18 mouse cellular contexts compared by ENCODE assay signal in genomic region chr6:68474872-68475271, GRCm38 (mm10).
"Had no signal": no experiment of that assay in that cellular context is flagged by ENCODE, and none has a peak within 500 bp of the region (broad histone marks: within the 10 kb centered on the region; RNA-seq: fewer than 3 reads in every experiment).

No protein-coding gene starts in this region.

- H3K4me3 ChIP-seq: midbrain, embryonic 13.5 days; midbrain, embryonic 15.5 days; myocyte; neural tube, embryonic 13.5 days; neural tube, embryonic 15.5 days had no signal

- DNase-seq: lung, adult 18-20 months; lung, embryonic 14.5 days; lung, postnatal 10 days; lung, postnatal 4 days; retina, postnatal 1 day; right cerebral cortex, adult 18-20 months; right cerebral cortex, postnatal 25 days; right cerebral cortex, postnatal 4 days; spleen, adult 18-20 months; thymus, adult 18-20 months; thymus, postnatal 14 days; thymus, postnatal 4 days had no signal

- H3K9ac ChIP-seq: lung, embryonic 14.5 days; midbrain, embryonic 13.5 days; midbrain, embryonic 15.5 days; neural tube, embryonic 13.5 days; neural tube, embryonic 15.5 days had no signal

- H3K27me3 ChIP-seq: midbrain, embryonic 13.5 days; midbrain, embryonic 15.5 days; neural tube, embryonic 13.5 days; neural tube, embryonic 15.5 days had no signal

- H3K9me3 ChIP-seq: midbrain, embryonic 13.5 days; midbrain, embryonic 15.5 days; neural tube, embryonic 13.5 days; neural tube, embryonic 15.5 days had no signal

- ATAC-seq: midbrain, embryonic 13.5 days; midbrain, embryonic 15.5 days had no signal

- H3K27ac ChIP-seq: midbrain, embryonic 13.5 days; midbrain, embryonic 15.5 days; neural tube, embryonic 13.5 days; neural tube, embryonic 15.5 days had no signal

- H3K36me3 ChIP-seq: midbrain, embryonic 13.5 days; midbrain, embryonic 15.5 days; neural tube, embryonic 13.5 days; neural tube, embryonic 15.5 days had no signal

- H3K4me2 ChIP-seq: lung, embryonic 14.5 days; midbrain, embryonic 11.5 days; midbrain, embryonic 13.5 days; midbrain, embryonic 15.5 days; neural tube, embryonic 13.5 days; neural tube, embryonic 15.5 days had no signal

- H3K4me1 ChIP-seq: midbrain, embryonic 13.5 days; midbrain, embryonic 15.5 days; neural tube, embryonic 13.5 days; neural tube, embryonic 15.5 days had no signal
